Mouse (Mus musculus) kidney, adult 9 months (tissue): Measurements from ENCODE around the gene Riiad1.

Source experiments
- DNase-seq: peaks from one replicate; pipeline ENCODE4 v3.0.0; 2022

Riiad1 gene

DNA sequence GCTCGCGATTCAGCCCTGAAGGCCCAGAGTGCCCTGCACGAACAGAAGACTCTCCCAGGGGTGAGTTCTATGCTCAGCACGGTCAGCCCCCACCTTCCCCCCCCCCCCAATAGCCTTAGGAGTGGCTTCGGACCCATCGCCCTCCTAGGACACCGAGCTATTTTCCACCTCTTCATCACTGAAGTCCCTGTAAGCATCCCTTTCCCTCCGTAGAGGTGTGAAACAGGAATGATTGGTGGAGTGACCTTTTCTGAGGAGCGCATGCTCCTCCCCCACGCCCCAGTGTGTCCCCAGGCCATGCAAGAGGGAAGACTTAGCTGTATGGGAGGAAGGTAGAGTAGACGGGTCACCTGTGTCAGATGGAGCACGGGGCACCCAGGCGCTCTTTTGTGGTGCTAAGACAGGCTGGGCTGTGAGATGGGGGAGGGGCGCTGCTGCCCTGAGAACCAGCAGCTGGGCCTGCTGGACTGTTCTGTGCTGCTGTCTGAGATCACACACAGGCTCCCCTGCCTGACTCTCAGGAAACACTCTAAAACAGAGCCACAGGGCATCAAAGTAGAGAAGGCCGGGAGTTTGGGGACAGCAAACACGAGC lies at the start of gene Riiad1:
Gene Riiad1, minus strand, starts transcription at position 51 of the 594 bp plus-strand sequence.
- no peak for DNase-seq

DNA sequence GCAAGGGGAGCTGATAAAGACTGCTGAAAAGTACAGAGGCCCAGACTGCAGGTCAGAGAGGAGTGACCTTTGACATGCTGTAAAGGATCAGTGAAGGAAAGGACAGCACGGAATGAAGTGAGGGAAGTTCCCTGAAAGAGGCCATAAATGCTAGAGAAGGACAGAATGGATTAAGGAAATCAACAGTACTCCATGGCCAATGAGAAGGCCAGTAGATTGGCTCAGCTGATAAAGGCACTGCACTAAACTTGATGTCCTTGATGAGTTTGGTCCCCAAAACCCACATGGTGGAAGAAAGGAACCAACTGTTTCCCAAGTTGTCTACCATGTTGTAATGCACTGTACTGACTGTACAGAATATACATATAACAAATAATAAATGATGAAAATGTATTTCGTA lies 46.6 kb upstream of the Riiad1 start:
- no peak for DNase-seq

DNA sequence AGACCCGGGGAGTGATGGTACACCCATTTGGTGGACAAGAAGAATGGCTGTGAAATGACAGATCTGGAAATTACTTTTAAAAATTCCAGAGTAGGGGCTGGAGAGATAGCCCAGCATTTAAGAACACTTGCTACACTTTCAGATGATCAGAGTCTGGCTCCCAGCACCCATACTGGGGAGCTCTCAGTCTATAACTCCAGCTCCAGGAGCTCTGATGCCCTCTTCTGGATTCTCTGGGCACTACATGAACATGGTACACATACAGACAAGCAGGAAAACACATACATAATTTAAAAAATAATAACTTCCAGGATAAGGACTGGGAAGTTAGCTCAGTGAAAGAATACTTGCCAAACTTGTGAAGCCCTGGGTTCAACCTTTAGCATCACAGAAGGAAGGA lies 26.5 kb upstream of the Riiad1 start:
- peak; percentile 28 for DNase-seq

DNA sequence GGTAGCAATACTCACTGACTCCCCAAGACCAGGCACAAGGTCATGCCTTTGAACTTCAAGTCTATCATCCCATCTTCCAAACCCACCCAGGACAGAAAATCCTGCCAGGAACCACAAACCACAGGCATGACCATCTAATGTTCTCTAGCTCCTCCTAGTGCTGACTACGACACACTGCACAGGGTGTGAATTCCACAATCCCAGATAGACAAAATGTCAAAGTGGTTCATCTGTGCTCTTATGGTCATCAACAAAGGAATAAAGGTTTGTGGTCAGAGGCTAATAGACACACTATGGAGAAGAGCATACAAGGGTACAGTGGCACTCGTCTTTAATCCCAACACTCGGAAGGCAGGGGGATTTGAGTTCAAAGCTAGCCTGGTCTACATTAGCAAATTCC lies 22.1 kb upstream of the Riiad1 start:
- DNase-seq: peak; percentile 39

DNA sequence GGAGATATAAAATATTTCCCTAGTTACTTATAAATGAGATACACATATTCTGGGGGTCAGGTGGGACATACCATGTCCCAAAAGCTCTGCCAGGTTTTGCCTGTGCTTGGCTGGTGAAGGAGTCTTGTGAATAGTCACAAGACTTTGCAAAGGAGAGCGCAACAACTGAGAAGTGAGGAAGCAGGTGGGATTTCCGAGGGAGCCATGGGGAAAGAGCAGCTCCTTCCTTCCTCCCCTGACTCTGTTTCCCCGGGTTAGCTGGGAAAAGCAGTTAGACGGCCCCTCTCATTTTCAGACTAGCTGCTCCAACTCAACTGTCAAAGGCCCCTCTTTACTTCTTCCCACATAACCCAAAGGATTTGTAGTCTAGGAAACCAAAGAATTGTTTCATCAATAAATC lies 17.0 kb upstream of the Riiad1 start:
- no peak for DNase-seq

DNA sequence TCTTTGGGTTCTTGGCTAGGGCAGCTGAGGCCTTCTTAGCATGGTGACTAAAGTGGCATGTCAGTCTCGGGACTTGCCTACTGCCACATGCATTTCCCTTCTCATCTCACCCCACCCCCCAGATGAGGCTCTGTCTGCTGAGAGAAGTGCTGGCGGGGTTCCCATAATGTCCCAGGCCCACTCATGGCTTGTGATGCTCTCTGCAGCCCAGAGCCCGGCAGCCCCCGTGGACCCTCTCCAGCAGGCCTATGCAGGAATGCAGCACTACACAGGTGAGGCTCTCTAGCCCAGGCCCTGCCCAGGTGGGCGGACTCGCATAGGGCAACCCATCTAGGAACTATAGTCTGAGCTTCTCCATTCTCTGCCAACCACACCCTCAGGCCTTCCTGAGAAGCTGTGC lies 7.4 kb upstream of the Riiad1 start:
- no peak for DNase-seq

DNA sequence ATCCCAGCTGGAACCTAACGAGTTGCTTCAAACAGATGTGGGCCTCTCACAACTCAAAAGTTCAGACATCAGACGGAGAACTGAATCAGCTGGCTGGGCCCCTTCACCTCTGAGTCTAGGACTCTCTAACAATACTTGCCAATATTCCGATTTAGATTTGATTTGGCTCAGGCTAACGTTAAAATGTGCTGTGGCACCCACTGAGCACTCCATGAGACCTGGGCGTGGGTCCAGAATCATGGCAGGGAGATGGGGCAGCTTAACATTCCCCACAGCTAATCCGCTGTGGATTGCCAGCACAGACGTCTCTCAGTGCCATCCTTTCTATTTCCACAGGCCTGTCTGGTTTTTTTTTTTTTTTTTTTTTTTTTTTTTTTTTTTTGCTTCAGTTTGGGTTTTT lies 5.8 kb upstream of the Riiad1 start:
- no peak for DNase-seq

DNA sequence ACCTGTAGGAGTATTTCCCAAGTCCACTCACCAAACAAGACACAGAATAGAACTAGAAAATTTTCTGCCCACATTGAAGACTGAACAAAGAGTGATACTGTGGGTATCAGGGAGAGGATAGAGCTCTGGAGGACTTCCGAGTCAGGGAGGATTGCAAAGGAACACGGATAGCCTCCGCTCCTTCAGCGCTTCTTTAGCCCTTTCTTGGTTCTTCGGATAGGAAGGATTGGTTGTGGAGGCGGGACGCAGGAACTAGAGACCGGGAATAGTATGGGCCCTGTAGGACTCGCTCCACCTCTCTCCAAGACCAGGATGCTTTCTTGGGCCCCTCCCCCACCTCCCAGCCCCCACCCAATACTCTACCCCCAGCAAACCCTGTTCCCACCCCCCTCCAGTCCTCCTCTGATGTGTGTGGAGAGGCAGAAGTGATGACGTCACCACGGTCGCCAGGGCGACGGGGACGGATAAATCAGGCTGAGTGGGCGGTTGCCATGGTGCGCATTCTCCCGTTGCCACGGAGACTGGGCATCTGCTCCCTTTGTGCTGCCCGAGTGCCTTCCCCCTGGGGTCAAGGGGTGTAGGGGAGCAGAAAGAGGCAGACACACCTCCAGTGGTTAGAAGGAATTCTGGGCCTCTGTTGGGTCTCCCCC lies 3.8 kb upstream of the Riiad1 start:
- no peak for DNase-seq

DNA sequence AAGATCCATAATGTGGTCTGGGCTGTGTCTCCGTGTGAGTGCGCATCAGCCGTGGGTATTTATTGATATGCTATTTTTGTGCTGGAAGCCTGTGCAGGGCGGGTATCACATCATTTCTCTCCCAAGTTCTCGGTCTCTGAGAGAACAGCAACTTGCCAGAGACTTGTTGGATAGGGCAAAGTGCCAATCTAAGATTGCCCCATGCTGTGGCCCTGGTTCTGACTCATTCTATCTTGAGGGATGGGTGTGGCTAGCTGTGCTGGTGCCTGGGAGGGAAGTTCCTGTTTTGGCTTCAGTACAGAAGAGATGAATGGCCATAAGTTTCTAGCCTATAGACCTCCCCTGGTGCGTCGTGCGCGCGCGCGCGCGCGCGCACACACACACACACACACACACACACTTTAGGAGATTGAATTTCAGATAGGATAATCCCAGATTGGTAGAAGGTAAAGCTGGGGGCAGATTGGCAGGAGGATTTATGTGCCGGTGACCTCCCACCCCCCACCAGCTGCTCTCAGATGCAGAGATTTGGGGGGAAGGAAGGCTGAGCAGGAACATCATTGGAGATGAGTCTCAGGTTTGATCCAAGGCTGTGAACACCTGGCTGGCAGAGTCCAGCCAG lies 2.7 kb upstream of the Riiad1 start:
- no peak for DNase-seq

DNA sequence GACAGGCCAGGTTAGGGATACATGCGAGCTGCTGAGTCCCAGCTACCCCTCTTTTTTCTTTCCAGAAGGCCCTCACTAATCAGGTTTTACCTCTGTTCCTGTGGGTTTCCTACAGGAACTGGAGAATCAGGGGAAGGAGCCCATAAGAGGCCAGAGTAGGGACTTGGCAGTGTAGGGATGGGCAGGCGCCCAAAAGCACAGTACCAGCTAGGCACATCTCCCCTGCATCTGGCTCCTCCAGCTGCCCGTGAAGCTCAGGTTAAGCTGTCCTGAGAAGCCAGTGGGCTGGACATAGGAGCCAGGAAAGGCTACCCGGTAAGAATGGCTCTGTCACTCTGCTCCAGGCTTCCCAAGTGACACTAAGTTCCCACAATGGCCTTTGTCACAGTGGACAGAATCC lies 1.3 kb upstream of the Riiad1 start:
- no peak for DNase-seq

DNA sequence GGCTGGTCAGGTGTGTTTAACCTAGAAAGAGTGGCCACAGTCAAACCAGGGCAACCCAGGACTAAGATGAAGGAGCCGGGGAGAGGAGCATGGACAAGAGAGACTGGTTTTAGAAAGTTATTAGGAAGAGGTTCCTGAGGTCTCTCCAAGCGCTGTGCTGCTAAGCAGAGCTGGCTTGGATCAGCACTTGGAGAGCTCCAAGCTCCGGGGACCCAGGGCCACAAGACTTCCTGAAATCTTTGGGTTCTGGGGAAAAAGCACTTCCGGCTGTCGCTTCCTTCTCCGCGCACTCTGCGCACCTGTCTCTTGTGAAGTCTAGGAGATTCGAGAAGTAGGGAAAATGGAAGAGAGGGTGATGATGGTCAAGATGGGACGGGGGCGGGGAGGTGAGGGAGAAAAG lies 577 bp downstream of the Riiad1 start:
- DNase-seq: no peak

DNA sequence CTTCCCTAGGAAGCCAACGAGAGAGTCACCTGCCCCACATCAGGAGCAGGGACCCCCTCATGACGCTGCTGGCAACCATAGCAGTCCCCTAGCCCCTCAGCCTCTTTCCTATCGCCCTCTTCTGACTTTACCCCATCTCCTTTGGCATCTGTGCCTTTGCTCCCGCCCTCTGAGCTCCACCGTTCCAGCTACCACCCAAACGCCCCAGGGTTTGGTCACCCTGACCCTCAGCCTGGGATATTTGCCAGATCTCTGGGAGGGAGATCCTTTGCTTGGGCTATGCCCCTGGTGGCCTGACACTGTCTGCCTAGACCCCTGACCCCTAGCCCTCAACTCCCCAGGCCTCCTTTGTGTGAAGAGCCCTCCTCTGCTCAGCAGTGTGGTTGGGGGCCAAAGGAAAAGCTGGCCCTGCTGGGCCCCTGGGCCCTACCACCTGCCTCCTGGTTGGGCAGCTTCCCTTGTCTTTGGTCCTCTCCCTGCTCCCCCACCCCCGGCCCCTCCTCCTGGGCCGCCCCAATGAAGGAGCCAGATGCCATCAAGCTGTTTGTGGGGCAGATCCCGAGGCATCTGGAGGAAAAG lies 1.5 kb downstream of the Riiad1 start:
- no peak for DNase-seq

DNA sequence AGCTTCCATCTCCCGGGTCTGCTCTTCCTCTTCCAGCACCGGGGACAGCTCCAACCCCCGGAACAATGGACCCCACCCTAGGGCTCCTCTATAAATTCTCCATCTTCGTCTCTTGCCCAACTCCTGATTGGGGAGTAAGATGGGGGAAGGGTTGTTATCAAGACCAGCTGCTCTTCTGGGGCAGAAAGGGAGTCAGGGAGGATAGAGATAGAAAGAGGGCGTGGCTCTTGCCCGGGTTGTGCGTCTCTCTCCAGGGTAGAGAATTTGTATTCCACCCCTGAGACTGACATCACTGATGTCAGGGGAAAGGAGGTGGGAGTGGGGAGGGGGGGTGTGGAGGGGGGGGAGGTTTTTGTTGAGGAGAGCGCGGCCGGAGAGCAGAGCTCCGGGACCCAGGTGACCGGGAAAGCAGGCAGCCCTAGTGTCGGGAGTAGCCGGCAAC lies 2.1 kb downstream of the Riiad1 start, which contains the start of gene Celf3:
Gene Celf3, plus strand, starts transcription at position 315 of the 442 bp plus-strand sequence.
- DNase-seq: no peak

DNA sequence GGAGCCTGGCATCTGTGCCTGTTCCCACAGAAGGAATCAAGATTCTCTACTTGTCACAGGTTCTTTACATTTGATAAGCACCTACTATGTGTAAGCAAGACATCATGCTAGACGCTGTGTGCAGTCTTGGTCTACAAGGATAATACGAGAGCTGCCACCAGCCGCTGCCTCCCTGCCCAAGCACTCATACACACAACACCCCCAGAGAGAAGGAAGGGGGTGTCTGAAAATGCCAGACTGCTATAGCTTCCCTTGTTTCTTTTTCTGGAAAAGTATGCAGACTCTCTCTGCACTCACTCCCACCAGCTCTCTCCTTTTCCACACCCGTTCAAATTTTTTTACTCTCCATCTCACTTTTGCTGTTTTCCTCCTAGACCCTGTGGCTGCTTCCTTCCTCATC lies 2.7 kb downstream of the Riiad1 start:
- no peak for DNase-seq

DNA sequence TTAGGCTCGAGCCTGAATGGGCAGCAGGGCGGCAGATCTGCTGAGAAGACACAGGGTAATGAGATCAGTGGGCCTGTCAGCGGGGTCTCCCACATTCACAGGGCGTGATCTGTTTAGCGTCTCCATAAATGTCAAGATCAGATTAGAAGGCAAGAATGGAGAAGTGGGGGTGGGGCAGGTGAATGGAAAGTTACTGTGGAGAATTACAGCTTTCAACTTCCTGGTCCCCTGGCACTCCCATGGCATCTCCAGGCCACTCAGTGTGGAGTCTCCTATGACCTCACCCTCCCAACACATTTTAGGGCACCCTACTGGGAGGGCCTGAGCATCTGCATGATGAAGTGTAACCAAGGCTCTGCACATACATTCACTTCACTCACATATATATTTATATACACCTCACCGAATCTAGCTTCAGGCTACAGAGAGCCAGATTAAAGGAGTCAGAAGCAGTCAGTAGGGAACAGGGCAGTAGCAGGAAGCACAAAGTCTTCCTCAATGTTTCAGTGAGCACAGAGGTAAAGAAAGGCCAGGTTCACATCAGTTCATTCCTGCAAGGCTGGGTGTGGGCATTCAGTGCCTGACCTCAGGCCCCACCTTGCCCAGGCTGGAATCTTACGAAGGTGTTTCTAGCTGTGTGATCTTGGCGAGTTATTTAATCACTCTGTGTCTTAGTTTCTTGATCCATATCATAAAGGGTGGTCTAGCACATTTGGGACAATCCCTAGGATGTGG lies 3.7 kb downstream of the Riiad1 start:
- peak; percentile 53 for DNase-seq

DNA sequence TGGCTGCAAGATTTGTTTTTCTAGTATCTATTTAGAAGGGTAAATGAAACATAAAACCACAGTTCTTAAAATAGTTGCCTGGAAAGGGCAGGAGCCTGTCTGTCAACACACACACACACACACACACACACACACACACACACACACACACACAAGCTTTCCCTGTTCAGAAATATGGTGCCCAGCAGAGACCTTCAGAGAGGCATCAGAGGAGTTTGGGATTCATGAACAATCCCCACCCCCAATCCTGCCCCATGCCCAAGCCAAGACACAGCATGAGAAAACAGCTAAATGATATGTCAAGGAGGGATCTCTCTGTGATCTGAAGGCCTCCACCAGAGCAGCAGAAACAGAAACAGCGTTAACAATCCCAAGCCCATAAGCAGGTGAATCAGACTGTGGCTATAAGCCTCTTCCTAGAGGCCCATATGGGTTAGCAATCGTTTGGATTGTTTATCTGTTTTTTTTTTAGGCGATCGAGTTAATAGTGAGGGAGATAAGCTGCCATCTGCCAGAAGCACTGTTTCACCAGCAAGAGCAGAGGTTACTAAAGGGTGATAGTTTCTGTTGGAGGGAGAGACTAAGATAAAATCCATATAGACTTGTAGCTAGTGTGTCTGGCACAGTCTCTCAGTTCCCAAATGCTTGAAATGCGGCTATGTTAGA lies 6.4 kb downstream of the Riiad1 start:
- DNase-seq: no peak

DNA sequence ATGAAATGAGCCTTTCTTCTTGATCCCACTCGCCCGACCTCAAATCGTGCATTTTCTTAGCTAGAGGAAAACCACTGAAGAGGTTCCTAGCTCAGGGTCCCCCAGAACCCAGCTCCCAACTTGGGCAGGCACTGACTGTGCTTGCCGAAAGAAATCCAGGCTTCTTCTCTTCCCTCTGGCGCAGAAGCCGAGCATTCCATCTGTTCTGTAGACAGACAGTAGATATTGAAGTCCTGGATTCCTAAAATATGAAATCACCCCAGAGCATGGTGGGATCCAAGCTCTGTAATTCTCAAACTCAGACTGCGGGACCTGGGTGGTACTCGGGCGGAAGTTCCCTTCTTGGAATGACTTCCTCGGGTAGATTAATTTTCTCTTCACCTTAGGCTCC lies 7.0 kb downstream of the Riiad1 start:
- DNase-seq: no peak

DNA sequence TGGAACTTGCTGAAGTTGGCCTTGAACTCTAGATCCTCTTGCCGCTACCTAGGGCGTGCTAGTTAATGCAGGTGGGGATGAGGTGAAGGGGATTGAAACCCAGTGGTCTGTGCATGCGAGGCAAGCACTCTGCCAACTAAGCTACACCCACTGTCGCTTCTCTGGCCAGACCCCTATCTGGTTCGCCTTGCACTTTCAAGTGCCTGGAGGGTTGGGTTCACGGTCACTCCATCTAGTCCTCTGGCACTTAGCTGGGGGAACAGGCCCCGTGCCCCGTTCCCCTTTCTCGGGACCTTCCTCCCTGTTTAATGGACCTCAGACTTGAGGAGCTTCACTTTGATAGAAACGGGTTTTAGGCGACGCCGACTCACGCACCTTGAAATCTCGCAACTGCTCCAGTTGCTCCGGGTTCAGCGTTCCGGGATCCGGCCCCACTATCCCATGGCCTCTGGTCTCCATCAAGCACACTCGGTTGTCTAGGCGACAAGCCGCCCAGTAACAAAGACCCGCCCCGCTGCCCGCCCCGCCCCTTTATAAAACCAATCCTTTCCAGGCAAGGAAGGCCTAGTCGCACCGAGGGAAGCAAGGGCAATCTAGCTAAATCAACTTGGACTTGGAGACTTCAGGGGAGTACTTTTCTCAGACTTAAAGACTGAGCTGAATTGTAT lies 7.6 kb downstream of the Riiad1 start:
- peak; percentile 13 for DNase-seq

DNA sequence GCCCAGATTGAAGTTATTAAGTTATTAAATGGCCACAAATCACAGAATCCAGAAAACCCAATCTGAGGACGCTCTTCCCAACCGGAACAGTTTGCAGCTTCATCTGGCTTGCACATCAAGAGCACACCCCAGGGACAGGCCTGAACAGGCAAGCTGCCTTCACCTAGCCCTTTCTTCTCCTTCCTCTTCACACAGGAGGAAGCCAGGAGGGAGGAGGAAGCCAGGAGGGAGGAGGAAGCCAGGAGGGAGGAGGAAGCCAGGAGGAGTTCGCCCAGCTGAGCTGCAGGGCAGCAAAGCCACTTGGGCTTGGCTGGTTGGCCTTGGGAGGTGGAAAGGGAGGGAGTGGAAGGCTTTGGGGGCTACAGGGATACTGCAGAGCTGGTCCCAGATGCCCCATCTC lies 11.2 kb downstream of the Riiad1 start:
- DNase-seq: no peak

DNA sequence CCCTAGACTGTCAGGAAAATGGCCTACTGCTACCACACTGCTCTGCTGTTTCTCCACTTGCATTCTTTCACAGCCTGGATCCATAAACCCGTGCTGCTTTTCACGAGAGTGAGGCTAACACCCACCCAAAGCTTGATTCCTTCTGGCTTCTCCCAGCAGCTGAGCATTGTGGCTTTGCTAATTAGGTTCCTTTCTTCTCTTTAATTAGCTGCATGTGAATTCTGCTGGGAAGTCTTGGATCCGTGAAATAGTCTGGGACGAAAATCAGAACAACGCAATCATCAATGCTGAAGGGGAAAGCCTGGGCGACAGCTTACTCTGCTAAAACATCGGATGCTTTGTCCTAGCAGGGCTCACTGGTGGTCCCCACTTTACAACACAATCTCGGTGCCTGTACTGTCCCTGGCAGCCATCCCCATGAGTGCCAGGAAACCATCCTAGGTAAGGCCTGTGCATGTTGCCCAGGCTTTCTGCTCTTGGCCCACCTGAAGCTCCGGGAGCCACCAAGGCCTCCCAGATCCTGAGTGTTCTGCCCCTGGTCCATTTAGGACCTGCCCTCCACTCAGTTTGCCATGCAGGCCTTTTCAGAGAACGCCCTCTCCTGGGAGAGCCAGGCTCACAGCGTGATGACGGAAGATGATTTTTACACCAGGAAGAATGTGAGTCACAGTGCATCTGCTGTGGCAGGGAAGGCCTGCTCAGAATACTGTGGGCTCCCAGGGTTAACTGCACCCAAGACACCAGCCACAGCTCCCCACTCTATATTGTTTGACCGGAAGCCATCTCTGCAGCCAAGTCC lies 14.3 kb downstream of the Riiad1 start:
- no peak for DNase-seq

DNA sequence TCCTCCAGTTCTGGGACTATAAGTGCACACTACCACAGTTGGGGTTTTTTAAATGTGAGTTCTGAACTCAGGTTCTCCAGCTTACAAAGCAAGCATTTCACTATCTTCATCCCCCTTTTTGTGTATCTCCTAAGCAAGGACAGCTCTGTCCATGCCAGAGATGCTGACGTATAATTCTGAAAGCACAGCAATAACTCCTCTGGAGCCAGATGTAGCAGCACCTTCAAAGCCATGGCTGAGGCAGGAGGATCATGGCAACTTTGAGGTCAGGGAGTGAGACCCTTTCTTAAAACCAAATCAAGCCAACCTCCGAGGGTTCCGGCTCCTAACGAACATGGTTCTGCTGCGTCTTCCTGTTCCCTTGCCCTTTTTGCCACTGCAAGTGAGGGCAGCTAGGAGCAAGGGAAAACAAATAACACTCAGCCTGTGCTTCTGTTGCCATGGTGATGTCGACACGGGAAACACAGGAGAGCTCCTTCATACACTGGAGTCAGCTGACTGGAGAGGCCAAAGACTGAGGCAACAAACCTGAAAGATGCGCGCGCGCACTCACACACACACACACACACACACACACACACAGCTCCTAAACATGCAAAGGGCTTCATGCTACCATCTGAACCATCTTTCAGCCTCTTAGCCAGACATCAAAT lies 16.1 kb downstream of the Riiad1 start:
- DNase-seq: no peak
